Mouse (Mus musculus) MEL (cell line): ENCODE measurements around the gene Ccdc71l.

Experiments used
- CTCF ChIP-seq, 3 experiments: IDR thresholded peaks in 2 of 3; conservative IDR thresholded peaks in 1 of 3; 2 replicates each; pipeline ENCODE4 v1.5.1; 2011 to 2012; ENCODE audit warnings: low read length in 3 of 3, low read depth in 2 of 3, mild to moderate bottlenecking in 2 of 3, improper control_type of control experiment in 1 of 3, inconsistent platforms in 1 of 3, mixed read lengths in 1 of 3, moderate library complexity in 1 of 3; ENCODE audit not compliant: control insufficient read depth in 1 of 3, insufficient read depth in 1 of 3, poor library complexity in 1 of 3, severe bottlenecking in 1 of 3
- E2F4 ChIP-seq: IDR thresholded peaks from 2 replicates; pipeline ENCODE4 v1.6.1; 2011; ENCODE audit warnings: low read depth, low read length, improper control_type of control experiment, borderline replicate concordance
- ELF1 ChIP-seq: IDR thresholded peaks from 2 replicates; pipeline ENCODE4 v1.6.1; 2014; ENCODE audit warnings: low read depth, mild to moderate bottlenecking, inconsistent platforms, low read length, improper control_type of control experiment, moderate library complexity
- EP300 ChIP-seq, 2 experiments: IDR thresholded peaks; 2 replicates each; pipeline ENCODE4 v1.6.1; 2011; ENCODE audit warnings: improper control_type of control experiment in 2 of 2, low read length in 2 of 2, low read depth in 1 of 2, mild to moderate bottlenecking in 1 of 2
- HCFC1 ChIP-seq: IDR thresholded peaks from 2 replicates; pipeline ENCODE4 v1.6.1; 2012; ENCODE audit warnings: low read depth, mild to moderate bottlenecking, inconsistent platforms, low read length, improper control_type of control experiment, moderate library complexity
- MAFK ChIP-seq: IDR thresholded peaks from 2 replicates; pipeline ENCODE4 v1.6.1; 2011; ENCODE audit warnings: low read depth, mild to moderate bottlenecking, low read length, improper control_type of control experiment, borderline replicate concordance
- MAX ChIP-seq: IDR thresholded peaks from 2 replicates; pipeline ENCODE4 v1.6.1; 2011; ENCODE audit warnings: low read length, improper control_type of control experiment
- POLR2A ChIP-seq, 2 experiments: IDR thresholded peaks; 2 replicates each; pipeline ENCODE4 v1.6.1; 2011 to 2012; ENCODE audit warnings: low read length in 2 of 2, mild to moderate bottlenecking in 2 of 2, control low read depth in 1 of 2, improper control_type of control experiment in 1 of 2, low read depth in 1 of 2, moderate library complexity in 1 of 2; ENCODE audit not compliant: control insufficient read depth in 1 of 2, insufficient read depth in 1 of 2, poor library complexity in 1 of 2
- RCOR1 ChIP-seq: IDR thresholded peaks from 2 replicates; pipeline ENCODE4 v1.6.1; 2012; ENCODE audit warnings: low read depth, mild to moderate bottlenecking, inconsistent platforms, low read length, improper control_type of control experiment
- SIN3A ChIP-seq: IDR thresholded peaks from 2 replicates; pipeline ENCODE4 v1.6.1; 2012; ENCODE audit warnings: low read length, improper control_type of control experiment, inconsistent platforms
- TBP ChIP-seq: IDR thresholded peaks from 2 replicates; pipeline ENCODE4 v1.8.0; 2011; ENCODE audit warnings: low read depth, low read length, improper control_type of control experiment
- TCF12 ChIP-seq: IDR thresholded peaks from 2 replicates; pipeline ENCODE4 v1.6.1; 2014; ENCODE audit warnings: low read depth, mild to moderate bottlenecking, inconsistent platforms, low read length, improper control_type of control experiment, moderate library complexity
- USF2 ChIP-seq, 2 experiments: IDR thresholded peaks; 2 replicates each; pipeline ENCODE4 v1.6.1; 2011 to 2012; ENCODE audit warnings: improper control_type of control experiment in 2 of 2, low read length in 2 of 2, borderline replicate concordance in 1 of 2, inconsistent platforms in 1 of 2, low read depth in 1 of 2, mild to moderate bottlenecking in 1 of 2; ENCODE audit not compliant: insufficient read depth in 1 of 2
- ZMIZ1 ChIP-seq: IDR thresholded peaks from 2 replicates; pipeline ENCODE4 v1.6.1; 2012; ENCODE audit warnings: low read depth, mild to moderate bottlenecking, inconsistent platforms, low read length, improper control_type of control experiment, moderate library complexity

DNA sequence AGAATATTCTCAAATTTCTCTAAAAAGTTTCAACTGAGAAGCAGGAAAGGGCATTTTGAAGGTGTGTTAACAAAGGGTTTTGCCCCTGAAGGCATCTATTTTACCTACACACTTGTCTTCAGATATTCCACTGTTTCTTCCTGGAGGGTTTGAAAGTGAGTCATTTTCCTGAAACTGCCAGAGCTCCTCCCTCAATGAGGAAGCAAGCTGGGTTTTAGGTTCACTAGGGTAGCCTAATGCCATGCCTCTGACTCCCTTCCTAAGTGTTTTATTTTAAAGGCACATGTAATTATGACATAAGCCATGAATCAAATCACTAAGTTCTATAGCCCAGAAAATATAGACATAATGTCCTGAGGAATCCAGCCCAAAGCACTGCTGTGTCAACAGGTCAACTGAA lies 49.3 kb downstream of the Ccdc71l start:
- TF ChIP-seq RCOR1 (no peak), EP300 (IDR thresholded peaks at IDR 0.05; ENCODE audit: low read depth in 1 of 2, low read length in 2 of 2) (no peak), POLR2A (IDR thresholded peaks at IDR 0.05; ENCODE audit: control insufficient read depth in 1 of 2, insufficient read depth in 1 of 2, low read depth in 1 of 2, low read length in 2 of 2, poor library complexity in 1 of 2) (no peak), CTCF (IDR thresholded peaks at IDR 0.05 in 2 of 3, conservative IDR thresholded peaks at IDR 0.05 in 1 of 3; ENCODE audit: control insufficient read depth in 1 of 3, insufficient read depth in 1 of 3, low read depth in 2 of 3, low read length in 3 of 3, poor library complexity in 1 of 3, severe bottlenecking in 1 of 3) (no peak), TCF12 (no peak), ZMIZ1 (no peak), MAFK (no peak), TBP (no peak), USF2 (IDR thresholded peaks at IDR 0.05; ENCODE audit: borderline replicate concordance in 1 of 2, insufficient read depth in 1 of 2, low read depth in 1 of 2, low read length in 2 of 2) (no peak), ELF1 (no peak), SIN3A (no peak), E2F4 (no peak), MAX (no peak), HCFC1 (no peak)
